Mouse (Mus musculus): ENCODE measurements around the gene Gm20518. TPM values are rescaled to one million over a fixed set of nuclear protein-coding genes. Genes with fewer than 3 reads are reported as not detected.

The Gm20518 gene
- total RNA-seq, 2 experiments from 2014 or later, result 0.05 to 0.09 TPM

Other genes with a start within 250 kb of the Gm20518 start
- under 1 TPM; 0.33 to 0.48 TPM for gene Ccdc74a, start 245.2 kb downstream of the Gm20518 start, total RNA-seq (2021)
- gene Med15, start 158.8 kb downstream of the Gm20518 start, total RNA-seq (2021), result 10 to 100 TPM; 17.5 to 20.1 TPM
- 10 to 100 TPM; 21.8 to 23.4 TPM for gene Klhl22, start 132.1 kb downstream of the Gm20518 start, total RNA-seq (2021)
- gene Scarf2, start 94.4 kb downstream of the Gm20518 start, total RNA-seq (2021), result 1 to 10 TPM; 2.6 to 4.0 TPM
- not detected for gene B830017H08Rik, start 58.5 kb downstream of the Gm20518 start, total RNA-seq (2021)
- gene Car15, start 53.3 kb downstream of the Gm20518 start, total RNA-seq (2021), result 1 to 10 TPM in 1 of 2 experiments, under 1 TPM in 1; 0.87 to 1.2 TPM
- gene Tssk1, start 2.6 kb upstream of the Gm20518 start, total RNA-seq (2021), result under 1 TPM in 1 of 2 experiments, not detected in 1; 0.07 TPM
- gene Dgcr2, start 6.9 kb upstream of the Gm20518 start, total RNA-seq (2021), result 10 to 100 TPM; 20.3 to 21.4 TPM
- not detected for gene Tssk2, start 7.0 kb upstream of the Gm20518 start, total RNA-seq (2021)
- 1 to 10 TPM; 5.7 to 6.0 TPM for gene Ess2, start 19.7 kb upstream of the Gm20518 start, total RNA-seq (2021)
- not detected for gene Gsc2, start 23.4 kb upstream of the Gm20518 start, total RNA-seq (2021)
- 1 to 10 TPM; 3.2 to 4.7 TPM for gene Slc25a1, start 36.5 kb upstream of the Gm20518 start, total RNA-seq (2021)
- not detected for gene Vpreb2, start 88.8 kb upstream of the Gm20518 start, total RNA-seq (2021)
- 10 to 100 TPM; 46.9 to 50.4 TPM for gene Dgcr6, start 161.2 kb upstream of the Gm20518 start, total RNA-seq (2021)
- gene Prodh, start 198.5 kb upstream of the Gm20518 start, total RNA-seq (2021), result 10 to 100 TPM in 1 of 2 experiments, 1 to 10 TPM in 1; 4.6 to 11.1 TPM
- under 1 TPM in 1 of 2 experiments, not detected in 1; 0.11 TPM for gene Rtn4r, start 236.0 kb upstream of the Gm20518 start, total RNA-seq (2021)

All from gastrocnemius, adult 18-20 months (tissue).